23 mouse cellular contexts compared by ENCODE assay signal in genomic region chr2:158684910-158685309, GRCm38 (mm10). TPM values are rescaled to one million over a fixed set of nuclear protein-coding genes. Genes with fewer than 3 reads are reported as not detected.
DNase-seq lines count a peak whose midpoint lies in the region; ATAC-seq and TF ChIP-seq lines count a peak whose summit lies in the region.
"Had no signal": no experiment of that assay in that cellular context is flagged by ENCODE, and none has a peak within 500 bp of the region (broad histone marks: within the 10 kb centered on the region; RNA-seq: fewer than 3 reads in every experiment).

No protein-coding gene starts in this region.

- no peak overlapping the region for H3K27ac ChIP-seq in forebrain, embryonic 16.5 days (ENCODE audit: low read length)
- no peak overlapping the region for H3K27ac ChIP-seq in forebrain, embryonic 10.5 days
- H3K27ac ChIP-seq in hindbrain, embryonic 13.5 days: peak overlapping the region; percentile 0; the same call in 1 of the 2 replicates
- H3K27ac ChIP-seq in hindbrain, embryonic 14.5 days: no peak overlapping the region
- H3K27ac ChIP-seq in midbrain, embryonic 11.5 days (ENCODE audit: low read depth, low read length): no peak overlapping the region
- H3K27ac ChIP-seq in midbrain, embryonic 16.5 days (ENCODE audit: low read length): no peak overlapping the region
- peak overlapping the region; percentile 14; the same call in 1 of the 2 replicates for H3K27ac ChIP-seq in cortical plate, adult 2 months (ENCODE audit: insufficient read depth, low read length)
- H3K27ac ChIP-seq: heart, embryonic 15.5 days; liver, embryonic 14.5 days; macrophage had no signal

- no peak for TF ChIP-seq CTCF in cortical plate, adult 2 months (IDR thresholded peaks at IDR 0.05; ENCODE audit: extremely low read depth, insufficient read depth, low read length)

- no peaks in the 10 kb centered on the region for H3K36me3 ChIP-seq in forebrain, embryonic 16.5 days (ENCODE audit: control insufficient read depth, insufficient read depth)
- no peaks in the 10 kb centered on the region for H3K36me3 ChIP-seq in forebrain, embryonic 10.5 days (replicated peaks)
- no peaks in the 10 kb centered on the region for H3K36me3 ChIP-seq in hindbrain, embryonic 13.5 days
- H3K36me3 ChIP-seq in hindbrain, embryonic 14.5 days (replicated peaks; ENCODE audit: control insufficient read depth, insufficient read depth): no peaks in the 10 kb centered on the region
- no peaks in the 10 kb centered on the region for H3K36me3 ChIP-seq in midbrain, embryonic 11.5 days (ENCODE audit: control insufficient read depth, insufficient read depth, low read length)
- no peaks in the 10 kb centered on the region for H3K36me3 ChIP-seq in midbrain, embryonic 16.5 days (ENCODE audit: control insufficient read depth, insufficient read depth, low read length)
- H3K36me3 ChIP-seq: heart, embryonic 15.5 days had no signal

- no peaks in the 10 kb centered on the region for H3K27me3 ChIP-seq in forebrain, embryonic 16.5 days (replicated peaks; ENCODE audit: control insufficient read depth, insufficient read depth, low read length)
- no peaks in the 10 kb centered on the region for H3K27me3 ChIP-seq in forebrain, embryonic 10.5 days (ENCODE audit: poor library complexity, severe bottlenecking)
- H3K27me3 ChIP-seq in hindbrain, embryonic 13.5 days: no peaks in the 10 kb centered on the region
- H3K27me3 ChIP-seq in hindbrain, embryonic 14.5 days (ENCODE audit: control insufficient read depth, insufficient read depth, low read length): no peaks in the 10 kb centered on the region
- H3K27me3 ChIP-seq in midbrain, embryonic 11.5 days (ENCODE audit: control insufficient read depth, insufficient read depth, low read length): no peaks in the 10 kb centered on the region
- H3K27me3 ChIP-seq in midbrain, embryonic 16.5 days (ENCODE audit: control insufficient read depth, insufficient read depth, low read depth, low read length): no peaks in the 10 kb centered on the region
- H3K27me3 ChIP-seq: heart, embryonic 15.5 days; Patski had no signal

- H3K4me2 ChIP-seq in forebrain, embryonic 16.5 days (ENCODE audit: low read length): no peak overlapping the region
- H3K4me2 ChIP-seq in hindbrain, embryonic 13.5 days: no peak overlapping the region
- H3K4me2 ChIP-seq in hindbrain, embryonic 14.5 days (replicated peaks): no peak overlapping the region
- no peak overlapping the region for H3K4me2 ChIP-seq in midbrain, embryonic 11.5 days
- no peak overlapping the region for H3K4me2 ChIP-seq in midbrain, embryonic 16.5 days (ENCODE audit: low read length)
- H3K4me2 ChIP-seq: heart, embryonic 15.5 days had no signal

- no peaks in the 10 kb centered on the region for H3K9me3 ChIP-seq in forebrain, embryonic 16.5 days (ENCODE audit: control insufficient read depth, low read length)
- H3K9me3 ChIP-seq in forebrain, embryonic 10.5 days: no peaks in the 10 kb centered on the region
- H3K9me3 ChIP-seq in hindbrain, embryonic 13.5 days: no peaks in the 10 kb centered on the region
- H3K9me3 ChIP-seq in hindbrain, embryonic 14.5 days (ENCODE audit: control insufficient read depth, low read length): no peaks in the 10 kb centered on the region
- H3K9me3 ChIP-seq in midbrain, embryonic 11.5 days (ENCODE audit: control insufficient read depth, low read length): no peaks in the 10 kb centered on the region
- H3K9me3 ChIP-seq in midbrain, embryonic 16.5 days (replicated peaks; ENCODE audit: control insufficient read depth, low read length, poor library complexity, severe bottlenecking): no peaks in the 10 kb centered on the region
- H3K9me3 ChIP-seq: heart, embryonic 15.5 days had no signal

- DNase-seq in forebrain, embryonic 10.5 days (ENCODE audit: extremely low spot score, low spot score): no peak
- DNase-seq in hindbrain, embryonic 14.5 days (ENCODE audit: low spot score): no peak
- DNase-seq in midbrain, embryonic 11.5 days (ENCODE audit: low spot score, missing footprints): peak; percentile 70
- DNase-seq: adrenal gland, postnatal 10 days; cerebellum, adult 11-12 months; cerebellum, adult 9-11 months; kidney, adult 9 months; kidney, postnatal 10 days; layer of hippocampus, postnatal 36 days; liver; lung, adult 2 months; lung, postnatal 10 days; right cerebral cortex, postnatal 14 days had no signal

- H3K4me1 ChIP-seq in forebrain, embryonic 16.5 days (replicated peaks; ENCODE audit: control insufficient read depth, insufficient read depth, low read length): peaks cover 38% of the 10 kb centered on the region
- H3K4me1 ChIP-seq in forebrain, embryonic 10.5 days: peaks cover 72% of the 10 kb centered on the region
- peaks cover 47% of the 10 kb centered on the region for H3K4me1 ChIP-seq in hindbrain, embryonic 13.5 days (replicated peaks)
- H3K4me1 ChIP-seq in hindbrain, embryonic 14.5 days (replicated peaks; ENCODE audit: control insufficient read depth, insufficient read depth, low read length): no peaks in the 10 kb centered on the region
- peaks cover 7% of the 10 kb centered on the region for H3K4me1 ChIP-seq in midbrain, embryonic 11.5 days (ENCODE audit: control insufficient read depth, insufficient read depth, low read length)
- peaks cover 34% of the 10 kb centered on the region for H3K4me1 ChIP-seq in midbrain, embryonic 16.5 days (ENCODE audit: control insufficient read depth, insufficient read depth, low read length)
- peaks cover 36% of the 10 kb centered on the region for H3K4me1 ChIP-seq in cortical plate, adult 2 months (ENCODE audit: control insufficient read depth, insufficient read depth, low read length)

- 84% methylated on average over 3 of the region's 3 CpGs for WGBS in forebrain, embryonic 16.5 days
- 88% methylated on average over 3 of the region's 3 CpGs for WGBS in forebrain, embryonic 10.5 days
- WGBS in hindbrain, embryonic 13.5 days: 91% methylated on average over 3 of the region's 3 CpGs
- 81% methylated on average over 3 of the region's 3 CpGs for WGBS in hindbrain, embryonic 14.5 days
- WGBS in midbrain, embryonic 11.5 days: 75% methylated on average over 3 of the region's 3 CpGs
- 80% methylated on average over 3 of the region's 3 CpGs for WGBS in midbrain, embryonic 16.5 days

- no peak overlapping the region for H3K9ac ChIP-seq in forebrain, embryonic 16.5 days (replicated peaks; ENCODE audit: low read depth, low read length)
- H3K9ac ChIP-seq in hindbrain, embryonic 13.5 days: no peak overlapping the region
- no peak overlapping the region for H3K9ac ChIP-seq in hindbrain, embryonic 14.5 days
- H3K9ac ChIP-seq in midbrain, embryonic 11.5 days (ENCODE audit: low read length): no peak overlapping the region
- H3K9ac ChIP-seq in midbrain, embryonic 16.5 days (ENCODE audit: low read depth, low read length): no peak overlapping the region
- H3K9ac ChIP-seq: heart, embryonic 15.5 days; liver, embryonic 14.5 days had no signal

- no peak overlapping the region for H3K4me3 ChIP-seq in forebrain, embryonic 16.5 days (replicated peaks; ENCODE audit: low read length)
- H3K4me3 ChIP-seq in forebrain, embryonic 10.5 days: no peak overlapping the region
- no peak overlapping the region for H3K4me3 ChIP-seq in hindbrain, embryonic 13.5 days
- no peak overlapping the region for H3K4me3 ChIP-seq in hindbrain, embryonic 14.5 days (replicated peaks; ENCODE audit: low read length)
- no peak overlapping the region for H3K4me3 ChIP-seq in midbrain, embryonic 11.5 days (ENCODE audit: low read depth, low read length)
- no peak overlapping the region for H3K4me3 ChIP-seq in midbrain, embryonic 16.5 days (ENCODE audit: low read depth, low read length)
- no peak overlapping the region for H3K4me3 ChIP-seq in cortical plate, adult 2 months (ENCODE audit: insufficient read depth, low read length)
- H3K4me3 ChIP-seq: erythroblast, embryonic 14.5 days; heart, embryonic 15.5 days had no signal

- 0 out of 2 replicates have a peak, but pooled peaks have one; percentile 16 for ATAC-seq in forebrain, embryonic 16.5 days
- no peak for ATAC-seq in hindbrain, embryonic 13.5 days (ENCODE audit: low FRiP score)
- ATAC-seq in hindbrain, embryonic 14.5 days (ENCODE audit: low FRiP score): no peak
- ATAC-seq in midbrain, embryonic 11.5 days (ENCODE audit: low FRiP score): no peak
- no peak for ATAC-seq in midbrain, embryonic 16.5 days
- ATAC-seq: intestine, embryonic 16.5 days; Patski had no signal

- TF ChIP-seq POLR2A in cortical plate, adult 2 months (IDR thresholded peaks at IDR 0.05; ENCODE audit: extremely low read depth, insufficient read depth, low read length): no peak

RNA-seq across cellular contexts. Expression of gene Ppp1r16b, which starts 19.7 kb away (rescaled TPM):
- polyA plus RNA-seq in forebrain, embryonic 16.5 days (2015; fragmentation: Nextera tagmentation; extraction: Ambion mirVana): 30.3 and 33.3 TPM in 2 replicates
- polyA plus RNA-seq in forebrain, embryonic 10.5 days (2016; fragmentation: Nextera tagmentation; extraction: Ambion mirVana): 2.2 and 2.3 TPM in 2 replicates
- 8.0 and 8.5 TPM in 2 replicates for polyA plus RNA-seq in hindbrain, embryonic 13.5 days (2015; fragmentation: Nextera tagmentation; extraction: Ambion mirVana)
- polyA plus RNA-seq in hindbrain, embryonic 14.5 days (2014; fragmentation: Nextera tagmentation; extraction: Ambion mirVana): 20.0 and 20.8 TPM in 2 replicates
- 3.2 and 3.3 TPM in 2 replicates for polyA plus RNA-seq in midbrain, embryonic 11.5 days (2014; fragmentation: Nextera tagmentation; extraction: Ambion mirVana)
- polyA plus RNA-seq in midbrain, embryonic 16.5 days (2015; fragmentation: Nextera tagmentation; extraction: Ambion mirVana): 22.0 and 27.7 TPM in 2 replicates
- 51.5 and 55.4 TPM in 2 replicates for polyA plus RNA-seq in cortical plate, adult 2 months (2012; rRNA removed)

Comparison
In these comparisons a context has a peak if more than half of its experiments do, and no peak if none do; other contexts are left out.
1. H3K27ac ChIP-seq: peak in hindbrain, embryonic 13.5 days (single experiment) and cortical plate, adult 2 months (single experiment); none in forebrain, embryonic 16.5 days (single experiment), forebrain, embryonic 10.5 days (single experiment), hindbrain, embryonic 14.5 days (single experiment), midbrain, embryonic 11.5 days (single experiment) and midbrain, embryonic 16.5 days (single experiment).